Mouse (Mus musculus) lung, embryonic 16.5 days (tissue): ENCODE measurements around the gene Me3. TPM values are rescaled to one million over a fixed set of nuclear protein-coding genes. Genes with fewer than 3 reads are reported as not detected.

Source experiments
- ATAC-seq: fragments of 200-750 bp; cut with Nextera tagmentation; 2 replicates; pipeline ENCODE4 v1.8.0; 2017; ENCODE audit warnings: low read depth, mild to moderate bottlenecking, moderate library complexity
- H3K27ac ChIP-seq: fragments of 300-500 bp; sonication (generic); 2 replicates; pipeline ENCODE4 v1.5.1; 2014; ENCODE audit warnings: mild to moderate bottlenecking, control low read depth, low read length
- H3K27me3 ChIP-seq: fragments of 300-500 bp; sonication (generic); 2 replicates; pipeline ENCODE4 v1.6.1; 2014; ENCODE audit warnings: low read depth, low read length, mixed read lengths; ENCODE audit not compliant: control insufficient read depth, insufficient read depth
- H3K36me3 ChIP-seq: fragments of 300-500 bp; sonication (generic); 2 replicates; pipeline ENCODE4 v1.6.1; 2014; ENCODE audit warnings: low read length; ENCODE audit not compliant: control insufficient read depth, insufficient read depth
- H3K4me1 ChIP-seq: fragments of 300-500 bp; sonication (generic); replicated peaks from 2 replicates; pipeline ENCODE4 v1.6.1; 2014; ENCODE audit warnings: low read length, mixed read lengths; ENCODE audit not compliant: control insufficient read depth, insufficient read depth
- H3K4me2 ChIP-seq: fragments of 300-500 bp; sonication (generic); 2 replicates; pipeline ENCODE4 v1.6.1; 2014; ENCODE audit warnings: low read depth, low read length, control low read depth
- H3K4me3 ChIP-seq: fragments of 300-500 bp; sonication (generic); 2 replicates; pipeline ENCODE4 v1.5.1; 2014; ENCODE audit warnings: mild to moderate bottlenecking, low read length, control low read depth
- H3K9ac ChIP-seq: fragments of 300-500 bp; sonication (generic); 2 replicates; pipeline ENCODE4 v1.6.1; 2014; ENCODE audit warnings: low read length, control low read depth
- H3K9me3 ChIP-seq: fragments of 300-500 bp; sonication (generic); 2 replicates; pipeline ENCODE4 v1.6.1; 2016; ENCODE audit warnings: low read length; ENCODE audit not compliant: control insufficient read depth
- WGBS: fragments of 180-500 bp; shearing (Covaris S2); extraction: QIAGEN DNeasy Blood & Tissue Kit; methylation state at CpG from one replicate; pipeline ENCODE4 v1.1.7; 2014; 5-methylcytosine and 5-hydroxymethylcytosine counted together
- polyA plus RNA-seq: library from polyadenylated mRNA; unstranded; fragments of >200 nt; fragmentation: Nextera tagmentation; extraction: Ambion mirVana; gene quantifications from 2 replicates; pipeline ENCODE4 v1.2.1, GENCODE M21; 2015

The Me3 gene
- polyA plus RNA-seq, 1 experiment from 2014 or later, result 2.8 TPM

- Histone ChIP-seq H3K4me2 (no peak overlapping the region), H3K4me1 (no peaks in the 10 kb centered on the region), H3K27ac (no peak overlapping the region), H3K4me3 (no peak overlapping the region), H3K9ac (no peak overlapping the region), H3K27me3 (no peaks in the 10 kb centered on the region), H3K9me3 (no peaks in the 10 kb centered on the region), H3K36me3 (no peaks in the 10 kb centered on the region)
- 50% methylated on average over 1 of the region's 1 CpGs for WGBS
- no peak for ATAC-seq
Measured at GRCm38 (mm10) chr7:89879686-89880085, 247.5 kb downstream of the Me3 start.

- ATAC-seq, result no peak
- Histone ChIP-seq H3K9ac (no peak overlapping the region), H3K4me1 (no peaks in the 10 kb centered on the region), H3K9me3 (no peaks in the 10 kb centered on the region), H3K27me3 (no peaks in the 10 kb centered on the region), H3K4me2 (no peak overlapping the region), H3K4me3 (no peak overlapping the region), H3K27ac (no peak overlapping the region), H3K36me3 (no peaks in the 10 kb centered on the region)
- 46% methylated on average over 3 of the region's 3 CpGs for WGBS
Measured at GRCm38 (mm10) chr7:89884551-89884950, 252.4 kb downstream of the Me3 start.

GRCm38 (mm10) chr7:89891412-89891811 lies 259.2 kb downstream of the Me3 start:
- 81% methylated on average over 5 of the region's 5 CpGs for WGBS
- no peak overlapping the region for H3K9ac ChIP-seq
- H3K4me1 ChIP-seq, result no peaks in the 10 kb centered on the region
- ATAC-seq, result no peak
- no peaks in the 10 kb centered on the region for H3K9me3 ChIP-seq
- no peak overlapping the region for H3K4me2 ChIP-seq
- H3K27me3 ChIP-seq, result no peaks in the 10 kb centered on the region
- no peaks in the 10 kb centered on the region for H3K36me3 ChIP-seq
- no peak overlapping the region for H3K27ac ChIP-seq
- H3K4me3 ChIP-seq, result no peak overlapping the region

- H3K4me3 ChIP-seq, result no peak overlapping the region
- no peak overlapping the region for H3K9ac ChIP-seq
- no peaks in the 10 kb centered on the region for H3K36me3 ChIP-seq
- no peaks in the 10 kb centered on the region for H3K27me3 ChIP-seq
- WGBS, result 31% methylated on average over 4 of the region's 4 CpGs
- H3K4me1 ChIP-seq, result no peaks in the 10 kb centered on the region
- no peaks in the 10 kb centered on the region for H3K9me3 ChIP-seq
- H3K27ac ChIP-seq, result no peak overlapping the region
- ATAC-seq, result no peak
- no peak overlapping the region for H3K4me2 ChIP-seq
Measured at GRCm38 (mm10) chr7:89891856-89892255, 259.7 kb downstream of the Me3 start.

- 77% methylated on average over 8 of the region's 8 CpGs for WGBS
- Histone ChIP-seq H3K4me3 (no peak overlapping the region), H3K36me3 (no peaks in the 10 kb centered on the region), H3K4me2 (peak overlapping the region; percentile 42), H3K9ac (no peak overlapping the region), H3K4me1 (no peaks in the 10 kb centered on the region), H3K9me3 (no peaks in the 10 kb centered on the region), H3K27me3 (no peaks in the 10 kb centered on the region), H3K27ac (no peak overlapping the region)
- ATAC-seq, result no peak
Measured at GRCm38 (mm10) chr7:89903007-89903406, 270.8 kb downstream of the Me3 start.

GRCm38 (mm10) chr7:89903442-89904343 lies 271.5 kb downstream of the Me3 start, which contains the start of gene Ccdc81:
Ccdc81 (minus strand) TSS chr7:89903629.
- no peak within 1 kb of the TSS for H3K27ac ChIP-seq
- H3K9me3 ChIP-seq, result no peaks in the 10 kb centered on the region
- peak; percentile 64; the same call in 1 of the 2 replicates for ATAC-seq
- no peaks in the 10 kb centered on the region for H3K4me1 ChIP-seq
- peak within 1 kb of the TSS; percentile 42 for H3K4me2 ChIP-seq
- H3K4me3 ChIP-seq, result no peak within 1 kb of the TSS
- H3K36me3 ChIP-seq, result no peaks in the 10 kb centered on the region
- 29% methylated on average over 22 of the region's 22 CpGs for WGBS
- no peak within 1 kb of the TSS for H3K9ac ChIP-seq
- no peaks in the 10 kb centered on the region for H3K27me3 ChIP-seq

Other genes starting within 250 kb of the Me3 start
- gene Tmem135, start 228.2 kb upstream of the Me3 start, polyA plus RNA-seq, result 27.5 and 29.0 TPM in 2 replicates
- gene Fzd4, start 228.0 kb upstream of the Me3 start, polyA plus RNA-seq, result 14.4 and 14.8 TPM in 2 replicates
- 44.9 and 47.8 TPM in 2 replicates for gene Prss23, start 105.2 kb upstream of the Me3 start, polyA plus RNA-seq